Mouse (Mus musculus): Measurements from ENCODE around the gene Klhdc8a.

GRCm38 (mm10) chr1:132263618-132264017, 34.8 kb upstream of the Klhdc8a start:
- TF ChIP-seq CTCF (IDR thresholded peaks at IDR 0.05; ENCODE audit: borderline replicate concordance, insufficient read depth, low read depth, low read length) = no peak
- TF ChIP-seq POLR2A (IDR thresholded peaks at IDR 0.05; ENCODE audit: borderline replicate concordance, insufficient read depth, low read length) = no peak
